Mouse (Mus musculus) left cerebral cortex, adult 2 months (tissue): Measurements from ENCODE around the gene Znhit2. TPM values are rescaled to one million over a fixed set of nuclear protein-coding genes. Genes with fewer than 3 reads are reported as not detected.

Experiments
- DNase-seq, 2 experiments: peaks; one replicate each; pipeline ENCODE4 v3.0.0; 2021 to 2022; ENCODE audit warnings: low spot score in 2 of 2, mixed read lengths in 1 of 2; ENCODE audit errors: extremely low spot score in 1 of 2
- H3K27ac ChIP-seq: fragments of 200-600 bp; 2 replicates; pipeline ENCODE4 v1.8.1; 2022
- H3K4me3 ChIP-seq: fragments of 200-600 bp; 2 replicates; pipeline ENCODE4 v1.8.1; 2022
- CTCF ChIP-seq: fragments of 200-600 bp; IDR thresholded peaks from 2 replicates; pipeline ENCODE4 v1.8.1; 2022; ENCODE audit warnings: antibody characterized with exemption, mild to moderate bottlenecking, moderate library complexity
- intact Hi-C: fragments of 180-260 bp; cut with DNase I; formaldehyde crosslinking; loops from one replicate; pipeline ENCODE4 v1.15.1; 2025
- total RNA-seq, 2 experiments: library from RNA; stranded (reverse); gene quantifications; 2 replicates each; pipeline ENCODE4 v1.2.3; 2021

The Znhit2 gene
- total RNA-seq, 2 experiments from 2014 or later, result 33.9 to 39.1 TPM

DNA sequence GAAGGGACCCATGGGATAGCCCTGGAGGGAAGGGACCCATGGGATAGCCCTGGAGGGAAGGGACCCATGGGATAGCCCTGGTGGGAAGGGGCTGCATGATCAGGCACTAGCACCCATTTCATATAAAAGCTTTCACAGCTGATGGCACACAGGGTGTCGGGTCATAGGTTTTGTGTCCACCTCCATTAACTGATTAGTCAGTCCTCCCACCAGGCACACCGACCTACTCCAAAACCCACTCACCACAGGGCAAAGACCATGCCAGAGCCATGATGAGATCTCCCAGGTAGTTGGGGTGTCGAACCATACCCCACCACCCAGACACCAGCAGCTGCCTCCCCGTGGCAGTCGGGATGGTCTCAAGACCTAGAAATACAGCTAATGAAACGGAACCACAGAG lies 2.1 kb downstream of the Znhit2 start:
- no peak overlapping the region for H3K4me3 ChIP-seq
- H3K27ac ChIP-seq, result 0 out of 2 replicates have a peak overlapping the region, but pooled peaks have one; percentile 19
- intact Hi-C loops, result no loop called here
- no peak for DNase-seq
- no peak for TF ChIP-seq CTCF

DNA sequence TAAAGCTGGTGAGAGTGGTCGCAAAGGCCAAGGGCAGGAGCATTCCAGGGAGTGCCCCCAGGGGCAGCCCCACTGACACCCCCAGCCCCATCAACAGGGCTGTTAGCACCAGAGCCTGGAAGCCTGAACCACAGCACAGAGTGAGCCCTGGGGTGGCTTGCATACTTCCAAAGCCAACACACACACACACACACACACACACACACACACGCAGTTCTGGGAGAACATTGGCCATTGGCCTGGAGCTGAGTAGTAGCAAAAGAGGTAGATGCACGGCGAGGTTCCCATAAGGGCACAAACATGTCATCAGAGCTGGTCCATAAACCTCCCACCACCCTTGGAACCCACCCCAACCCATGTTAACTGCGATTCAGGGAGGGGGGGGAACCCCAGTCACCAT lies 5.6 kb downstream of the Znhit2 start:
- H3K27ac ChIP-seq, result peak overlapping the region; percentile 66
- no peak for DNase-seq
- no peak for TF ChIP-seq CTCF
- intact Hi-C loops, result no loop called here
- H3K4me3 ChIP-seq, result peak overlapping the region; percentile 50

GRCm38 (mm10) chr19:6067011-6067723 lies 6.2 kb downstream of the Znhit2 start:
- TF ChIP-seq CTCF, result peak; percentile 91
- peak; percentile 80 to 82 for DNase-seq
- intact Hi-C loops, result no loop called here
- Histone ChIP-seq H3K4me3 (peak overlapping the region; percentile 50), H3K27ac (peak overlapping the region; percentile 66)

DNA sequence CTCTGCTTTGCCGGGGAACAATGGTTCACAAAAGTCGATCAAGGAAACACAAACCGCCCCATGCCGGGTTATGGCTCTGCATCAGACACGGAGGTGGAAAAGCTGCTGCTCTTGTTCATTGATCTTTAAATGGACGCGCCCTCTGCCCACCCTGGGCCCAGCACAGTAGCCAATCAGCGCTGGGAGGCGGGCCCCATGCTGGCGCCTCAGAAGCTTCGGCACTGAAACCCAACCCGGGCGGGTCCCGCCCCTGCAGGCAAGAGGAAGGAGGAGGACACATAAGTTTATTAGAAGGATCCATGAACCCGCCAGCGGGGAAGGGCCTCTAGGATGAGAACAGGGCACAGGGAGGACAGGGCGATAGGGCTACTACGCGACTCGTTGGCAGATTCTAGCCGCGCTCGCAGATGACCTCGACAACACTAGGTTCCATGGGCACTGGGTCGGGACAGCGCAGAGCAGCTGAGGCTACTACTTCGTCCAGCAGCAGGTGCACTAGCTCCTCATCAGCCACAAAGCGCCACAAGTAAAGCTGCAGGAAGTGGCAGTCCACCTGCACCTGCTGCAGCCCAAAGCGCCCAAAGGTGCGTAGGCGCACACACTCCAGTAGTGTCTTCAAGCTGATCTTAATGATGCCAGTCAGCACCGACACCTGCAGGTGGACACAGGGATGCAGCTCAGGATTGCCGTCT lies 6.9 kb downstream of the Znhit2 start, which contains the start of gene Tm7sf2:
Tm7sf2 (minus strand) TSS at position 650 of the 692 bp plus-strand sequence.
- H3K4me3 ChIP-seq, result peak within 1 kb of the TSS; percentile 50
- DNase-seq, result peak; percentile 79 to 87
- peak within 1 kb of the TSS; percentile 66 for H3K27ac ChIP-seq
- TF ChIP-seq CTCF, result no peak; the same call in 1 of the 2 replicates
- intact Hi-C loops, result no loop called here

DNA sequence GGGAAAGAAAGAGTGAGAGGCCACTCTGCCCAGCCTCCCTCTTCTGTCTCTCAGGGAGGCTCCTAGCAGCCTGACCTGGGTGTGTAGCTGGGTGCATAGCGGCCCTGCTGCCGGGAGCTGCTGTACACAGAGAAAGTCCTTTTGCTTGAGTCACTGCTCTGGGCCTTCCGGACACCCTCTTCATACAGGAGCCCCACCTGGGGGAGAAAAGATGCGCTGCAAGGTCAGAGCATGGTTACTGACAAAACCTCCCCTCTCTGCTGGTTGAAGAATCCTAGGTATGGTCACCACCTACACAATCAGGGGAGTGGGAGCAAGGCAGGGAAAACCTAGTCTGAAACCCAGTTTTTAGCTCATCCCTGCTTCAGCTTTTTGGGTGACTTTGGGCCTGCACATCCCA lies 8.0 kb downstream of the Znhit2 start:
- intact Hi-C loops, result no loop called here
- H3K27ac ChIP-seq, result no peak overlapping the region
- no peak; the same call in 1 of the 2 replicates for TF ChIP-seq CTCF
- no peak for DNase-seq
- no peak overlapping the region for H3K4me3 ChIP-seq

DNA sequence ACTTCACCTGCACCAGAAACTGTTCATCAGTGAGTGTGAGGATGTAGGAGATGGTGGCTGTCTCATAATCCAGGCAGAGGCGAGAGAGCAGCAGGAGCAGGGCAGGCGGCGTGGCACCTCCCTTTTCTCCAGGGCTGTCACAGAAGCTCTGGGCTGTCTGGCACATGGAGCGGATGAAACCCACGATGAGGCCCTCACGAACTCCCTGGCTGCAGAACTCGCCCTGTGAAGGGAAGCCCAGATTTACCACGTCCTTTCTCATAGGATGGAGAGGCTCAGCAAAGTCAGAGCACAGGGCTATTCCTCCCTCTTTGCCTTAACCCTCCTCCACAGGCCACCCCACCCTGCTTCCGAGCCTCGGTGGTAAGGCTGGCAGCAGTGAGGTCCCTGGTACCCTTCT lies 8.9 kb downstream of the Znhit2 start:
- intact Hi-C loops, result no loop called here
- no peak overlapping the region for H3K27ac ChIP-seq
- no peak for DNase-seq
- H3K4me3 ChIP-seq, result no peak overlapping the region
- TF ChIP-seq CTCF, result no peak

DNA sequence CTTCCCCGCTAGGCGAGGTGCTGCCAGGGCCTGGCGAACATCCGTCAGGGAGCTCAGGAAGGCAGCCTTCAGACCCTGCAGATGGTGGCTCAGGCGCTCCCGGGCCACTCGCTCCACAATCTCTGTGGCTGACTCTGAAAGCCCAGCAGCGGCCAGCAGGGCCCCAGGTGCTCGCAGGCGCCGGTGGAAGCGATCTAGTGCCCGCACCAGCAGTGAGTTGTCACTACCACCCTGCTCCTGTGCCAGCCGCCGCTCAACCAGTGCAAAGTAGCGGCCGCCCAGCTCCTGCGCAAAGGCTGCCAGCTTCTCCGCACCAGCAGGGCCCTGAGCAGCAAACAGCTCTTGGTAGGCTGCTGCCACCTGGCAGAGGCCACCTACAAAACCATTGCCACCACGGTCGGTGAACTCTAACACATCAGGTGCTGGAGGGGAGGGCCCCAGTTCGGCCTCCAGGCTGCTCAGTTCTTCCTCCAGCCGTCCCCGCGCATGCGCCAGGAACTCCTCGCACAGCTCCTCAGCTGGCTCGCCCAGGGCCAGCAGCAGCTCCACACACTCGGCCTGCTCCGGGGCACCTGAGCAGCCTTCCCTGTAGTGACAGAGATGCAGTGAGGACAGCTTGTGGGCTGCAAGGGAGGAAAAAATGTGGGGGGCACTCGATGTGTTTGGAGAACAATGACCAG lies 9.7 kb downstream of the Znhit2 start:
- intact Hi-C loops, result no loop called here
- Histone ChIP-seq H3K4me3 (no peak overlapping the region), H3K27ac (no peak overlapping the region)
- TF ChIP-seq CTCF, result no peak
- DNase-seq, result no peak

DNA sequence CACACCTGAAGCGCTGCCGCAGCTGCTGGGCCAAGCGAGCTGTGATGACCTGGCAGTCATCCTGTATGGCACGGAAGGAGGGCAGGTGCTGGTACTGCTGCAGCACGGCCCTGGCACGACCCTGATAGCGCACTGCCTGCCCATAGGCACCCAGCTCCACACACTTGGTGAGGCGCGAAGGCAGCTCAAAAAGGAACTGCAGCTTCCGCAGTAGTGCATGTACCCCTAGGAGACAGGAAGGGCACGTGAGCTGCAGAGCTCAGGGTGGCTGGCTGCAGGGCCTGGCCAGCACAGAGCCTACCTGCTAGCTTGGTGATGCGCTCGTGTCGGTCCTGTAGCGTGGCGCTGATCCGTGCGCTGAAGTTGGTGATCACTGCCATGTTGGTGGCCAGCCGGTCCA lies 10.3 kb downstream of the Znhit2 start:
- intact Hi-C loops, result no loop called here
- TF ChIP-seq CTCF, result no peak
- DNase-seq, result no peak
- Histone ChIP-seq H3K27ac (no peak overlapping the region), H3K4me3 (no peak overlapping the region)

DNA sequence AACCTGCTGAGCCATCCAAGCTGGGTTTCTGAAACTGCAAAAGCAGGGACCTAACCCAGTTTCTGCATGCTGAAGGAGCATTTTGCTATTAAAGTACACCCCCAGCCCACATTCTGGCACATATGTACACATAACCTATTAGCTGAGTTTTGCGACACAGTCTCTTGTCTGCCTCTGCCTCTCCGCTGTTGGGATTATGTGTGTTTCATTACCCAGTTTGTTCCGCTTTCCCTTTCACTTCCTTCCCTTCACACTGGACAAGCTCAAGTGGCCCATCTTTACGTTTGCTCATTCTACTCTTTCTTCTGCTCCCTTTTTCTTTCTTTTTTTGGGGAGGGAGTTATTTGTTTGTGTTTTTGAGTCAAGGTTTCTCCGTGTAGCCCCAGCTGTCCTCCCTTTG lies 12.9 kb downstream of the Znhit2 start:
- no peak overlapping the region for H3K27ac ChIP-seq
- intact Hi-C loops, result no loop called here
- no peak for DNase-seq
- TF ChIP-seq CTCF, result no peak
- H3K4me3 ChIP-seq, result no peak overlapping the region

DNA sequence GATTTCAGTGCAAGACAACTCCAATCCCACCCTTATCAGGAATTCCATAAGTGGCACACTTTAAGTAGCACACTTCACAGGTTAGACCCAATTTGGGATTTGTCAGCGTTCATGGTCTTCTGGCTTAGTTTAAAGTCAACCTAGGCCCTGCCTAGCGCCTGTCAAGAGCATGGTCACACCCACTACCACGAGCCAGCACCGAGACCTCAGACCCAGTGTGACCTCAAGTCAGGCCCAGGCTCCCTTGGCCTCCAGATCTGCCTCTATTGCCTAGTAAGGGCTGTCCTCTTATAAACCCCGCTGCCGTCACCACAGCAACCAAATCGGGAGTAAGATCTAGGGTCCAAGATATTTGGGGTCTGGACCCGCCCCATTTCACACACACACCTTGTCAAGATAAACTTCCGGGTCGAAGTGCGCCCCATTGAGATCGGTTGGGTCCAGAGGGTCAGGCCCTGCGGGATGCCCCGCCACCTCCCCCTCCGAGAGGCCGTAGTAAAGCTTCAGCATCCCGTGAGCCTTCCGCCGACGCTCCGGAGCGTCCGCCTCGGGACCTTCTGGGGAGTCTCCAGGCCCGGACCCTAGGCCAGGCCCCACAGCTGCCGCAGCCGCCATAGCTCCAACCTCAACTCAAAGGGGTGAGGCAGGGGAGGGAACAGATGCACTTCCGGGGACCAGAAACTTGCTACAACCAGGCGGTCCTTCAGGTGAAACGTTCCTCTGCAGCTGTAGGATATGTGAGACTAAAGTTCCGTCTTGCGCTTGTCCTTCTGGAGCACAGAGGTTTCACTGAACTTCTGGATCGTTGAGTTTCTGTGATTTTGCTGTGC lies 15.8 kb downstream of the Znhit2 start, which contains the start of gene Vps51:
Vps51 (minus strand) TSS at position 668 of the 830 bp plus-strand sequence.
- Histone ChIP-seq H3K27ac (peak within 1 kb of the TSS; percentile 95), H3K4me3 (peak within 1 kb of the TSS; percentile 85)
- peak; percentile 84 to 87 for DNase-seq
- no peak for TF ChIP-seq CTCF
- intact Hi-C loops, result loop anchor here (1.0 kb wide), 1 partner anchor 30 kb away; the partner anchor contains the start of gene Syvn1

GRCm38 (mm10) chr19:6079983-6080480 lies 19.0 kb downstream of the Znhit2 start, which contains the start of gene Tmem262:
Gene Tmem262 (plus strand): TSS chr19:6080033.
- no peak within 1 kb of the TSS for H3K27ac ChIP-seq
- H3K4me3 ChIP-seq, result no peak within 1 kb of the TSS
- intact Hi-C loops, result loop anchor here (5.0 to 10.0 kb wide), 2 partner anchors 37 to 255 kb away; partner anchors contain the start of genes Men1 and Sac3d1
- no peak for TF ChIP-seq CTCF
- DNase-seq, result no peak
